Mouse (Mus musculus) liver, postnatal 0 days (tissue): ENCODE measurements around the gene Ros1.

ENCODE experiments used
- CTCF ChIP-seq: sonication (generic); IDR thresholded peaks from 2 replicates; pipeline ENCODE4 v1.5.1; 2016; ENCODE audit warnings: antibody characterized with exemption, low read depth
- EP300 ChIP-seq: IDR thresholded peaks from 2 replicates; pipeline ENCODE4 v1.6.1; 2016; ENCODE audit warnings: antibody characterized with exemption, low read depth, mild to moderate bottlenecking

DNA sequence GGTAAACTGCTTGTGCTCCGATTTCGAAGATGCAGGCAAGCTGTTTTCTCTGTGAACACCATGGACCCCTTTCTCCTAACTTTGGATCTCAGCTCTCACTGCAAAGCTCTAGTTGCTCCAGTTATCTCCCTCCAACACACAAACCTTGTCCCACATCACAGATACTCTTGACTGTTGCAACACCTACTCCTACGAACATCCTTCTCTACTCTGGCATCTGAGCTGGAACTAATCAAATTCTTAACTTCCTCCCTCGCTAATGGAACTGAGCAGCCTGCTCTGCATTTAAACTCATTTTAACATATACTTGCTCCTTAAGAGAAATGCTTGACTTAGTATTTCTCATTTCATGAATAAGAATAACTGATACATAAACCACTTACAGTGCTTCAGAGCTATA is 9.1 kb downstream of the Ros1 start:
- TF ChIP-seq CTCF (no peak), EP300 (no peak)
